Mouse (Mus musculus) cerebellum, adult 11 months (tissue): ENCODE measurements around the gene Dnah7c.
"Not testable (repeated sequence)": the region's sequence is repeated elsewhere in the genome, so short reads cannot be mapped to it uniquely, and the experiment has no call there.

Experiments used
- DNase-seq: peaks from one replicate; pipeline ENCODE4 v3.0.0; 2022

Gene Dnah7c

GRCm38 (mm10) chr1:46425137-46425925 is at the start of gene Dnah7c:
Gene Dnah7c, plus strand, starts transcription at chr1:46425592.
- DNase-seq, result no peak

- not testable (repeated sequence) for DNase-seq
These were observed 44.8 kb upstream of the Dnah7c start for GRCm38 (mm10) chr1:46380641-46381040.

- DNase-seq, result not testable (repeated sequence)
These were observed 30.6 kb upstream of the Dnah7c start for GRCm38 (mm10) chr1:46394681-46395297.

GRCm38 (mm10) chr1:46408324-46409115 is 16.9 kb upstream of the Dnah7c start:
- DNase-seq, result no peak

GRCm38 (mm10) chr1:46414798-46415197 is 10.6 kb upstream of the Dnah7c start:
- DNase-seq, result not testable (repeated sequence)

GRCm38 (mm10) chr1:46416946-46417345 is 8.4 kb upstream of the Dnah7c start:
- not testable (repeated sequence) for DNase-seq

GRCm38 (mm10) chr1:46418966-46419365 is 6.4 kb upstream of the Dnah7c start:
- DNase-seq, result not testable (repeated sequence)

GRCm38 (mm10) chr1:46428401-46428800 is 3.0 kb downstream of the Dnah7c start:
- DNase-seq, result no peak

- DNase-seq, result not testable (repeated sequence)
These were observed 89.3 kb downstream of the Dnah7c start for GRCm38 (mm10) chr1:46514671-46515070.

- no peak for DNase-seq
These were observed 95.6 kb downstream of the Dnah7c start for GRCm38 (mm10) chr1:46521032-46521431.

- DNase-seq, result not testable (repeated sequence)
These were observed 101.1 kb downstream of the Dnah7c start for GRCm38 (mm10) chr1:46526537-46526936.

GRCm38 (mm10) chr1:46544812-46545421 is 119.5 kb downstream of the Dnah7c start:
- DNase-seq, result no peak

GRCm38 (mm10) chr1:46580385-46580784 is 155.0 kb downstream of the Dnah7c start:
- no peak for DNase-seq

- not testable (repeated sequence) for DNase-seq
These were observed 168.4 kb downstream of the Dnah7c start for GRCm38 (mm10) chr1:46593826-46594225.

GRCm38 (mm10) chr1:46596343-46596742 is 171.0 kb downstream of the Dnah7c start:
- DNase-seq, result not testable (repeated sequence)

- no peak for DNase-seq
These were observed 194.9 kb downstream of the Dnah7c start for GRCm38 (mm10) chr1:46620331-46620730.

GRCm38 (mm10) chr1:46625914-46626313 is 200.5 kb downstream of the Dnah7c start:
- DNase-seq, result not testable (repeated sequence)

GRCm38 (mm10) chr1:46649821-46650220 is 224.4 kb downstream of the Dnah7c start:
- DNase-seq, result not testable (repeated sequence)

GRCm38 (mm10) chr1:46652721-46653120 is 227.3 kb downstream of the Dnah7c start:
- not testable (repeated sequence) for DNase-seq

GRCm38 (mm10) chr1:46724810-46725209 is 299.4 kb downstream of the Dnah7c start:
- not testable (repeated sequence) for DNase-seq

GRCm38 (mm10) chr1:46725266-46725665 is 299.9 kb downstream of the Dnah7c start:
- DNase-seq, result no peak

- DNase-seq, result not testable (repeated sequence)
These were observed 300.3 kb downstream of the Dnah7c start for GRCm38 (mm10) chr1:46725719-46726118.

GRCm38 (mm10) chr1:46729731-46730130 is 304.3 kb downstream of the Dnah7c start:
- not testable (repeated sequence) for DNase-seq
